Mouse (Mus musculus): ENCODE measurements at regions not wholly inside any gene's neighbourhood (a gene's known extent, or its start where the extent isn't known, plus 50 kb on each side); places are given as distances from the start of the nearest gene placed in this dataset.

DNA sequence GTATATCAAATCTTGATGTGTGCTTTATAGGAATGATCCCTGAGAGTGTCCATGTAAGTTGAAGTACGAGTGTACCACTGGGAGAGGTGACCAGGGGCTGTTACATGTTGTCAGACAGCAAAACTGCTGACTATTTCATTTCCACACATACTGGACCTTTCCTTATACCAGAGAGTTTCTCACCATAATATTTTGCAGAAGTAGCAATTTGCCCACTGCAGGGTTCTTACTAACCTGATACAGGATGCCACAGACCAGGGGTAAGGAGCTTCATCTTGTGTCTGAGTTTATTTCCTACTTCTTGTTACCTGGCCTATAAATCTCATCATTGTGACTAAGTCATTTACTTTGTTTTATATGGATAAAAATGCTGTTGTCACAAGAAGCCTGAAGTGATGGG lies 586.6 kb upstream of the Nrp1 start:
- no peak overlapping the region for H3K27ac ChIP-seq (ENCODE audit: low read length)
- no peak overlapping the region for H3K4me2 ChIP-seq (ENCODE audit: low read length)
- ATAC-seq = no peak
- no peaks in the 10 kb centered on the region for H3K36me3 ChIP-seq (ENCODE audit: control insufficient read depth, insufficient read depth)
- H3K4me3 ChIP-seq (replicated peaks; ENCODE audit: low read length) = no peak overlapping the region
- H3K9me3 ChIP-seq (ENCODE audit: control insufficient read depth, low read length) = no peaks in the 10 kb centered on the region
- peaks cover 16% of the 10 kb centered on the region; the same call in 1 of the 2 replicates for H3K4me1 ChIP-seq (replicated peaks; ENCODE audit: control insufficient read depth, insufficient read depth, low read length)
- no peaks in the 10 kb centered on the region for H3K27me3 ChIP-seq (replicated peaks; ENCODE audit: control insufficient read depth, insufficient read depth, low read length)
- 76% methylated on average over 1 of the region's 1 CpGs for WGBS
- no peak overlapping the region for H3K9ac ChIP-seq (replicated peaks; ENCODE audit: low read depth, low read length)

DNA sequence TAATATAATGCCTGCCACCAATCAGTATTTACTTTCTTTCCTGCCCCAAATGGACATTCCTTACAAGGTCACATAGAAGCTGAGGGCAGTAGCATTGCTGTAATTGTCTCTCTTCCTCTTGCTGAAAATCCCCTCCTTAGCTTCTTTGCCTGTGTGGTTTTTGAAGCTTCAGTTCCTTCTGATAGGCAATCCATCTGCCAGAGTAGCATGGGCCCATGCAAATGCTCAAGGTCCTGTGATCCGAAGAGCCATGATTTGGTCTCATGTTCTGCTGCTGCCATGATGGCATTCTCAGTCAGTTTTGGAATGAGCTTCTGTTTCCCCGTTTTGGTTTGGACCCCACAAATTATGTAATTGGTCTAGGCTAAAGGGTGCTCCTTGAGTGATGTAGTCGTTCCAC lies 586.0 kb upstream of the Nrp1 start:
- Histone ChIP-seq H3K4me2 (ENCODE audit: low read length) (no peak overlapping the region), H3K9me3 (ENCODE audit: control insufficient read depth, low read length) (no peaks in the 10 kb centered on the region), H3K27ac (ENCODE audit: low read length) (no peak overlapping the region), H3K36me3 (ENCODE audit: control insufficient read depth, insufficient read depth) (no peaks in the 10 kb centered on the region), H3K4me1 (replicated peaks; ENCODE audit: control insufficient read depth, insufficient read depth, low read length) (peaks cover 16% of the 10 kb centered on the region; the same call in 1 of the 2 replicates), H3K27me3 (replicated peaks; ENCODE audit: control insufficient read depth, insufficient read depth, low read length) (no peaks in the 10 kb centered on the region), H3K9ac (replicated peaks; ENCODE audit: low read depth, low read length) (no peak overlapping the region), H3K4me3 (replicated peaks; ENCODE audit: low read length) (no peak overlapping the region)
- no peak for ATAC-seq
- 94% methylated on average over 3 of the region's 3 CpGs for WGBS

DNA sequence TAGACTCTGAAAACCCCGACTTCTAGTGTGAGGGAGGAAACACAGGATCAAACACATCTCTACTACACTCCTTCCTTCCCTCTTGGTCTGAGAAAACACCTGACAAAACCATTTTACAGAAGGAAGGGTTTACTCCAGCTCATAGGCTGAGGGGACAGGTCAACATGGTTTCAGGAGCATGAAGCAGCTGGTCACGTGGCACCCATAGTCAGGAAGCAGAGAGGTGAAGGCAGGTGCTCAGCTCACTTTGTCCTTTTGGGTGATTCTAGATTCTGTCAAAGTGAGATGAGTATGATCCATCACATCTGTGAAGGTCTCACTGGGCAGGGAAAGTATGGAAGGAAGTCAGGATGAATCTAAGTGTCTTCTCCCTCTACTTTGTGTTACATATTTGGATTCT lies 585.5 kb upstream of the Nrp1 start:
- Histone ChIP-seq H3K4me1 (replicated peaks; ENCODE audit: control insufficient read depth, insufficient read depth, low read length) (peaks cover 16% of the 10 kb centered on the region; the same call in 1 of the 2 replicates), H3K9ac (replicated peaks; ENCODE audit: low read depth, low read length) (no peak overlapping the region), H3K4me2 (ENCODE audit: low read length) (no peak overlapping the region), H3K4me3 (replicated peaks; ENCODE audit: low read length) (no peak overlapping the region), H3K9me3 (ENCODE audit: control insufficient read depth, low read length) (no peaks in the 10 kb centered on the region), H3K27ac (ENCODE audit: low read length) (no peak overlapping the region), H3K36me3 (ENCODE audit: control insufficient read depth, insufficient read depth) (no peaks in the 10 kb centered on the region), H3K27me3 (replicated peaks; ENCODE audit: control insufficient read depth, insufficient read depth, low read length) (no peaks in the 10 kb centered on the region)
- WGBS = 96% methylated on average over 2 of the region's 2 CpGs
- ATAC-seq = no peak

DNA sequence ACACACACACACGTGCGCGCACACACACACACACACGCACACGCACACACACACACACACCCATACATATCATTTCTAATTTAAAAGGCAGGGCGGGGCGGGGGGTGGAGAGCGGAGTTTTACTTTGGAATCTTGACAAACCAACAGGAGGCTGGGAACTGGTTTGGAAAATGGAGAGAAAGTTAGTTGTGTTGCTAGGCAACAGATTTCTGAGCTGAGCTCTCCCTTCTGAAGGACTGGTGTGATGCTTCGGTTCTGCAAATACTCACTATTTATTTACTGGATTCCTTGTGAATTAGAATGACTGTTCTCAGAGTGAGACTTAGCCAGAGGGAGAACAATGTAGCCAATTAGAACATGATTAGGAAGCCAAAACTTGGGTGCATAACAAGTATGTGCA lies 583.8 kb upstream of the Nrp1 start:
- Histone ChIP-seq H3K27me3 (replicated peaks; ENCODE audit: control insufficient read depth, insufficient read depth, low read length) (no peaks in the 10 kb centered on the region), H3K4me1 (replicated peaks; ENCODE audit: control insufficient read depth, insufficient read depth, low read length) (peaks cover 23% of the 10 kb centered on the region), H3K4me3 (replicated peaks; ENCODE audit: low read length) (0 out of 2 replicates have a peak overlapping the region, but pooled peaks have one; percentile 10), H3K4me2 (ENCODE audit: low read length) (peak overlapping the region; percentile 22; the same call in 1 of the 2 replicates), H3K9me3 (ENCODE audit: control insufficient read depth, low read length) (no peaks in the 10 kb centered on the region), H3K36me3 (ENCODE audit: control insufficient read depth, insufficient read depth) (no peaks in the 10 kb centered on the region), H3K9ac (replicated peaks; ENCODE audit: low read depth, low read length) (no peak overlapping the region), H3K27ac (ENCODE audit: low read length) (no peak overlapping the region)
- peak; percentile 79 for ATAC-seq
- 36% methylated on average over 9 of the region's 9 CpGs for WGBS

DNA sequence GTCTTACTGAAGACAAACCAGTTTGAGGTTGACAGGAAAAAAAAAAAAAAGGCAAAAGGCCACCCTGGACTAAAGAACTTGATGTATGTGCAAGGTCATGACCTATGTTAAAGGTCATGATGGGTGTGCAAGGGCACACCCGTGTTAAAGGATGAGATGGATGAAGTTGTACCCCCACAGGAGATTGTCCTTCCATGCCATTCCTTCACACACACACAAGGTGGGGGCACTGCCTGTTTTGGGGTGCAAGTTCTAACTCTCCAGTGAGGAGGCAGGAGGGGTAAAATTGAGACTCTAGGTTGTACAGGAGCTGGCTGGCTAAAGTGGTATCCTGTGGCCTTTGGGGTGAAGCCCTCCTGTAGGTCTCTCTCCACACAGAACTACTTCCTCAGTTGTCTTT lies 583.2 kb upstream of the Nrp1 start:
- Histone ChIP-seq H3K4me2 (ENCODE audit: low read length) (no peak overlapping the region), H3K36me3 (ENCODE audit: control insufficient read depth, insufficient read depth) (no peaks in the 10 kb centered on the region), H3K4me3 (replicated peaks; ENCODE audit: low read length) (no peak overlapping the region), H3K27ac (ENCODE audit: low read length) (no peak overlapping the region), H3K9ac (replicated peaks; ENCODE audit: low read depth, low read length) (no peak overlapping the region), H3K4me1 (replicated peaks; ENCODE audit: control insufficient read depth, insufficient read depth, low read length) (peaks cover 23% of the 10 kb centered on the region), H3K9me3 (ENCODE audit: control insufficient read depth, low read length) (no peaks in the 10 kb centered on the region), H3K27me3 (replicated peaks; ENCODE audit: control insufficient read depth, insufficient read depth, low read length) (no peaks in the 10 kb centered on the region)
- ATAC-seq = no peak
- WGBS = 10% methylated on average over 1 of the region's 1 CpGs

DNA sequence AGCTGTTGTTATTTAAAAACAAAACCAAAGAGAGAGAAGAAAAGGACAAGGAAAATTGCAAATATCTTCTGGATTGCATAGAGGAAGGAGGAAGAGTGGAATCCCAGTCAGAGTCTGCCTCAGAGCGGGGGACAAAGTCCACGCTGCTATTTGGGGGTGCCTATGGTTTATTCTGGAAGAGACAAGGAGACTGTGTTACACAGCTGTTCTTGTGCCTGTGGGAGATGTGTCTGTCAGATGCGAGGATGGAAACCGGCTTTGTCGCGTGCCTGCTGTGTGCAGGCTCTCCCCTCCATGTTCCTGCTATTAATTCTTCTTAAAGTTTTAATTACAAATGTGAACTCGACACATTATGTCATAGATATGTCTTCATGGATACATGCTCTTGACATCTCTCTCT lies 582.7 kb upstream of the Nrp1 start:
- 26% methylated on average over 7 of the region's 7 CpGs for WGBS
- Histone ChIP-seq H3K36me3 (ENCODE audit: control insufficient read depth, insufficient read depth) (no peaks in the 10 kb centered on the region), H3K9me3 (ENCODE audit: control insufficient read depth, low read length) (no peaks in the 10 kb centered on the region), H3K9ac (replicated peaks; ENCODE audit: low read depth, low read length) (no peak overlapping the region), H3K27me3 (replicated peaks; ENCODE audit: control insufficient read depth, insufficient read depth, low read length) (no peaks in the 10 kb centered on the region), H3K4me1 (replicated peaks; ENCODE audit: control insufficient read depth, insufficient read depth, low read length) (peaks cover 23% of the 10 kb centered on the region), H3K27ac (ENCODE audit: low read length) (peak overlapping the region; percentile 3; the same call in 1 of the 2 replicates), H3K4me3 (replicated peaks; ENCODE audit: low read length) (no peak overlapping the region), H3K4me2 (ENCODE audit: low read length) (no peak overlapping the region)
- ATAC-seq = peak; percentile 17; the same call in 1 of the 2 replicates

DNA sequence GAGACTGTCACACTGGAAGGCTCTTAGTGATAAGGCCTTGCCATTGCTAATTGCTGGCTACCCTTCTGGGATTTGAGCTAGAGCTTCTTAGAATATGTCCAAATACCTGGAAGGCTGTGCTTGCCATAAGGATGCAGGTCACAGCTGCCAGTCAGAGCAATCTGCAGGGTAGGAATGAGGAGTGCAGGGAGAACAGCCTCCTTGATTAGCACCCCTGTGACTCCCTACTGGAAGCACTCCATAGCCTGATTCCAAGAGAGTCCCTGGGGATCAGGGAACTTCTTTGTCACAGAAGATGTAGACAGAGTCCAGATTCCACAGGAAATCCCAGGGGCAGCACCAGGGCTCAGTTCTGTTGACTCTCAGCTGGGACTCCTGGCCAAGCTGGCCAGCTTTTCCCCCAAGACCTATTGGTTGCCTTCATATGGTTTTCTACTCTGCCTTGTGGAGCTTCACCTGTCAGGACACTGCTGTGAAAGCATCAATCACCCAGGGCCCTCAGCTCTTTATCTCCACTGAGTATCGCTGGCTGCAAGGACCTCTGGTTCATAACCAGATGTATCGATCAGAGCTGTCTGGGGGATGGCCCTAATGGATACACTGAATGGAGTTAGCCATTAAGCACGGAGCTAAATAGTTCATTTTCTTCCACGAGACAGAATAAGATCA lies 579.9 kb upstream of the Nrp1 start:
- WGBS = 52% methylated on average over 4 of the region's 4 CpGs
- H3K4me3 ChIP-seq (replicated peaks; ENCODE audit: low read length) = no peak overlapping the region

DNA sequence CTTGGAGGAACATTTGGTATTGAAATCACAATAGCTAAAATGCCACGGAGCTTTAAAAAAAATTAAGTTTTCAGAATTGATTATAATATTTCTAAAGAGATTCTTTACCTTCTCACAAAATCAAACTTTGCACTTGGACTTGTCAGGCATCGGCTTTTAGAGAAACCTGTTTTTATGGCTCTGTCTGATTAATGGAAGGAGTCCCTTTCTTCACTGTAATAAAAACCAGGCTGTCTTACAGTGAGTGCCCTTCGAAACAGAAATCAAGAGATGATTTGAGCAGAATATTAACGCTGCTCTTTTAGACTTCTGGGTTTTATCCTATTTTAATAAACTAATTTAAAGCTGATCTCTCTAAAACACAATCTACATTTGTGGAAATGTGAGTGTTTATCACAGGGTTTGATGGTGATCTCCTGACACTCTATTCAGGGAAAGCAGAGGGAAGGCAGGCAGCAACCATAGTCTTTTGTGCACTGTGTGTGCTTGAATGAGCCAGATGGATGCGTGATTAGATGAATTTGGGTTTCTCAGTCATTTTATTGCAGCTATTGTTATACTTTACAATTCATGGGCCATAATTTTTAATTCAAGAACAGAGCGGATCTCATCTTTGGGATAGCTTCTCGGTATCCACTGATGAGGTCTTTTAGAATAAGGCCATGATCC lies 579.2 kb upstream of the Nrp1 start:
- no peak for ATAC-seq
- Histone ChIP-seq H3K9me3 (ENCODE audit: control insufficient read depth, low read length) (no peaks in the 10 kb centered on the region), H3K4me3 (replicated peaks; ENCODE audit: low read length) (no peak overlapping the region), H3K27ac (ENCODE audit: low read length) (no peak overlapping the region), H3K4me1 (replicated peaks; ENCODE audit: control insufficient read depth, insufficient read depth, low read length) (peaks cover 20% of the 10 kb centered on the region), H3K9ac (replicated peaks; ENCODE audit: low read depth, low read length) (no peak overlapping the region), H3K27me3 (replicated peaks; ENCODE audit: control insufficient read depth, insufficient read depth, low read length) (no peaks in the 10 kb centered on the region), H3K36me3 (ENCODE audit: control insufficient read depth, insufficient read depth) (no peaks in the 10 kb centered on the region), H3K4me2 (ENCODE audit: low read length) (no peak overlapping the region)
- WGBS = 25% methylated on average over 7 of the region's 7 CpGs

More for the DNA sequence above, 579.9 kb upstream of the Nrp1 start:
- Histone ChIP-seq H3K9ac (replicated peaks; ENCODE audit: low read depth, low read length) (no peak overlapping the region), H3K27ac (ENCODE audit: low read length) (no peak overlapping the region), H3K36me3 (ENCODE audit: control insufficient read depth, insufficient read depth) (no peaks in the 10 kb centered on the region), H3K27me3 (replicated peaks; ENCODE audit: control insufficient read depth, insufficient read depth, low read length) (no peaks in the 10 kb centered on the region), H3K4me2 (ENCODE audit: low read length) (no peak overlapping the region), H3K4me1 (replicated peaks; ENCODE audit: control insufficient read depth, insufficient read depth, low read length) (peaks cover 23% of the 10 kb centered on the region), H3K9me3 (ENCODE audit: control insufficient read depth, low read length) (no peaks in the 10 kb centered on the region)
- ATAC-seq = no peak

DNA sequence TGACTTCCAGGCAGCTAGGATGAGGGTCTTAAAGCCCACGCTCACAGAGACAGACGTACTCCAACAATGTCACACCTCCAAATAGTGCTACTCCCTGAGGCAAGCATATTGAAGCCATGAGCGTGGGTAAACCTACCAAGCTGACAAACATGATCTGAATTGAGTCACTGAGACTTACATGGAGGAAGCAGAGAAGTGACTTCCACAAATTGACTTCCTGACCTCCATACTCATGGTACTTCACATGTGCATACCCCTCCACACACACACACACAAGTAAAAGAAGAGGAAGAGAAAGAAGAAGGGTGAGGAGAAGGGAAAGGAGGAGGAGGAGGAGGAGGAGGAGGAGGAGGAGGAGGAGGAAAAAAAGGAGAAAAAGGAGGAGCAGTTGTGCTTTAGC lies 577.8 kb upstream of the Nrp1 start:
- 93% methylated on average over 3 of the region's 3 CpGs for WGBS
- Histone ChIP-seq H3K4me3 (replicated peaks; ENCODE audit: low read length) (no peak overlapping the region), H3K27ac (ENCODE audit: low read length) (no peak overlapping the region), H3K9me3 (ENCODE audit: control insufficient read depth, low read length) (no peaks in the 10 kb centered on the region), H3K27me3 (replicated peaks; ENCODE audit: control insufficient read depth, insufficient read depth, low read length) (no peaks in the 10 kb centered on the region), H3K4me2 (ENCODE audit: low read length) (no peak overlapping the region), H3K4me1 (replicated peaks; ENCODE audit: control insufficient read depth, insufficient read depth, low read length) (peaks cover 11% of the 10 kb centered on the region), H3K9ac (replicated peaks; ENCODE audit: low read depth, low read length) (no peak overlapping the region), H3K36me3 (ENCODE audit: control insufficient read depth, insufficient read depth) (no peaks in the 10 kb centered on the region)
- no peak for ATAC-seq
